8 mouse cellular contexts compared by ENCODE assay signal in the genomic region with DNA sequence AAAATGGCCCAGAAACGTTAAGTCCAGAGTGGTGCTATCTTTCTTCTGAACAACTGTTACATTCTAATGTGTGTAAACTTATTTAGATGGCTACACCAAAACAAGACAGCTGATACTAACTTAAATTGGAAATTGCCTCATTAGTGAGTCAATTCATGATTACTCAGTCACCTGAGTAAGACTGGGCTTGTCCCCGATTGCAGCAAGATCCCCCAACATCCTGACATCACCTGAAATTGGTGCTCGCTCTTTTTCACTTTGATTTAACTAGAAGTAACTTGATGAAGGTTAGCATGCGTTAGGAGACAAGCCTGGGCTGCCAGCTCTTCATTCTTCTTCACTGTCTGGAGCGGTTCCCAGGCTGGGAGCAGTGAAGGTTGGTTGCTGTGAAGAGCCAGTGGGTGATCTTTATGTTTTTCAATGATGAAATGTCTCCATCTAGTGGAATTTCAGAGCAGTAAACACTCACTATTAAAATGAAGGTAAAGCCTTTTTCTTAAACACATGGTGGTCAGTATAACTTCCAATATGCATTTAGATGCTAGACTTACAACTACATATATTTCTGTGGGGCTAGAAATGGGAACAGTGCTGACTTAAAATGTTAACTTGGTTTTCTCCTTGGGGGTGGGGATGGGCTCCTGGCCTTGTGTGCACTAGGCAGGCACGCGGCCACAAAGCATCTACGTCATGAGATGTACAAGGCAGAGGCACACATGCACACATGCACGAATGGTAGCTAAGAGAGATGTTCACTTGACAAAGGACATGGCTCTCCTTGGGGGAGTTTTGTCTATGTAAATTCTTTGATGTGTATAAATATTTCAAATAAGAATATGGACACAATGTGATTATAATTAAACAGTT.
A peak's percentile ranks its signal among the peaks of the same experiment; 100 is the strongest.
DNase-seq lines count a peak whose midpoint lies in the region; ATAC-seq lines count a peak whose summit lies in the region.

No protein-coding gene starts in this region.

- ATAC-seq in megakaryocyte progenitor cell, adult 5-6 weeks (replicated peaks; ENCODE audit: poor library complexity), result peak; percentile 86
- peak; percentile 68 for ATAC-seq in stomach, embryonic 14.5 days (ENCODE audit: insufficient number of reproducible peaks, insufficient read depth, low FRiP score, low read depth)

- peaks cover 18% of the 10 kb centered on the region; the same call in 1 of the 2 replicates for H3K4me1 ChIP-seq in stomach, embryonic 14.5 days (ENCODE audit: control insufficient read depth, insufficient read depth, low read length)

- H3K9ac ChIP-seq in stomach, embryonic 14.5 days (replicated peaks; ENCODE audit: low read depth, low read length), result no peak overlapping the region

- 50% methylated on average over 9 of the region's 9 CpGs for WGBS in stomach, embryonic 14.5 days

- no peaks in the 10 kb centered on the region for H3K9me3 ChIP-seq in stomach, embryonic 14.5 days (ENCODE audit: control insufficient read depth, low read depth, low read length)

- no peaks in the 10 kb centered on the region for H3K27me3 ChIP-seq in stomach, embryonic 14.5 days (ENCODE audit: control insufficient read depth, insufficient read depth, low read length)

- no peak overlapping the region for H3K4me3 ChIP-seq in stomach, embryonic 14.5 days (ENCODE audit: low read depth, low read length)

- H3K27ac ChIP-seq in stomach, embryonic 14.5 days (ENCODE audit: low read length), result no peak overlapping the region

- DNase-seq in heart, adult 18-20 months, result peak; percentile 81
- no peak for DNase-seq in heart, postnatal 25 days (ENCODE audit: low spot score)
- DNase-seq in adipocyte (ENCODE audit: low spot score), result peak; percentile 85
- peak; percentile 79 for DNase-seq in embryo, embryonic 11 days
- DNase-seq in heart, postnatal 36 days, result peak; percentile 58 to 66
- peak; percentile 64 to 74 for DNase-seq in layer of hippocampus, adult 8-10 months (ENCODE audit: low spot score in 2 of 2)

- intact Hi-C loops in heart, postnatal 25 days (cut with DNase I), result loop anchor here (1.0 kb wide), 2 partner anchors 281 to 349 kb away; no protein-coding TSS in a partner anchor
- intact Hi-C loops in heart, postnatal 36 days (cut with DNase I), result loop anchor here (1.0 to 2.0 kb wide), 3 partner anchors 152 to 349 kb away; partner anchors contain the start of gene Fyn

- no peak overlapping the region for H3K4me2 ChIP-seq in stomach, embryonic 14.5 days (replicated peaks; ENCODE audit: low read depth, low read length)

- no peaks in the 10 kb centered on the region; the same call in 1 of the 2 replicates for H3K36me3 ChIP-seq in stomach, embryonic 14.5 days (ENCODE audit: control insufficient read depth, insufficient read depth, low read length)
